Mouse (Mus musculus) CH12.LX (cell line): ENCODE data around the gene Ren1.

ENCODE experiments used
- CTCF ChIP-seq, 2 experiments: IDR thresholded peaks in 1 of 2; conservative IDR thresholded peaks in 1 of 2; 2 replicates each; pipeline ENCODE4 v1.5.1; 2011 to 2012; ENCODE audit warnings: low read depth in 2 of 2, low read length in 2 of 2, improper control_type of control experiment in 1 of 2, inconsistent platforms in 1 of 2, mild to moderate bottlenecking in 1 of 2, moderate library complexity in 1 of 2
- EP300 ChIP-seq: IDR thresholded peaks from 2 replicates; pipeline ENCODE4 v1.6.1; 2011; ENCODE audit warnings: low read length, improper control_type of control experiment
- KAT2A ChIP-seq: IDR thresholded peaks from 2 replicates; pipeline ENCODE4 v1.6.1; 2012; ENCODE audit warnings: low read length, improper control_type of control experiment, inconsistent platforms; ENCODE audit not compliant: insufficient replicate concordance
- MEF2A ChIP-seq: IDR thresholded peaks from 2 replicates; pipeline ENCODE4 v1.6.1; 2014; ENCODE audit warnings: low read depth, mild to moderate bottlenecking, inconsistent platforms, low read length, improper control_type of control experiment, borderline replicate concordance
- USF2 ChIP-seq: conservative IDR thresholded peaks from 2 replicates; pipeline ENCODE4 v1.6.1; 2011; ENCODE audit warnings: low read depth, low read length, improper control_type of control experiment
- ZNF384 ChIP-seq: IDR thresholded peaks from 2 replicates; pipeline ENCODE4 v1.6.1; 2012; ENCODE audit warnings: low read depth, low read length, improper control_type of control experiment, inconsistent platforms

GRCm38 (mm10) chr1:133383157-133383783, 33.0 kb downstream of the Ren1 start:
- no peak for TF ChIP-seq EP300
- no peak for TF ChIP-seq CTCF (conservative IDR thresholded peaks at IDR 0.05 in 1 of 2, IDR thresholded peaks at IDR 0.05 in 1 of 2; ENCODE audit: low read depth in 2 of 2, low read length in 2 of 2)
- TF ChIP-seq ZNF384 = no peak
- no peak for TF ChIP-seq USF2
- TF ChIP-seq KAT2A = no peak
- no peak for TF ChIP-seq MEF2A
